Mouse (Mus musculus) embryo, embryonic 11 days (tissue): ENCODE data around the gene Hoxc8.

Experiments used
- DNase-seq: peaks from one replicate; pipeline ENCODE4 v3.0.0-alpha.2; 2015

Hoxc8 gene

GRCm38 (mm10) chr15:102965003-102965891 lies 25.2 kb upstream of the Hoxc8 start:
- DNase-seq, result no peak

- DNase-seq, result peak; percentile 95
These were observed 24.3 kb upstream of the Hoxc8 start for GRCm38 (mm10) chr15:102965892-102966775.

DNA sequence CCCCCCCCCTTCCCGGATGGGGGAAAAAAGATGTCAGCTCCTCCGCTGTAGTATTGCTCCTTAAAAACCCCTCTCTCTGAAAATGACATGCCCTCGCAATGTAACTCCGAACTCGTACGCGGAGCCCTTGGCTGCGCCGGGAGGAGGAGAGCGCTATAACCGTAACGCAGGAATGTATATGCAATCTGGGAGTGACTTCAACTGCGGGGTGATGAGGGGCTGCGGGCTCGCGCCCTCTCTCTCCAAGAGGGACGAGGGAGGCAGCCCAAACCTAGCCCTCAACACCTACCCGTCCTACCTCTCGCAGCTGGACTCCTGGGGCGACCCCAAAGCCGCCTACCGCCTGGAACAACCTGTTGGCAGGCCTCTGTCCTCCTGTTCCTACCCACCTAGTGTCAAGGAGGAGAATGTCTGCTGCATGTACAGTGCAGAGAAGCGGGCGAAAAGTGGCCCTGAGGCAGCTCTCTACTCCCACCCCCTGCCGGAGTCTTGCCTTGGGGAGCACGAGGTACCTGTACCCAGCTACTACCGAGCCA lies 23.6 kb upstream of the Hoxc8 start, which contains the start of gene Hoxc10:
Hoxc10 (plus strand) TSS at position 21 of the 536 bp plus-strand sequence.
- DNase-seq, result no peak

GRCm38 (mm10) chr15:102967312-102967510 lies 23.2 kb upstream of the Hoxc8 start, which contains the start of gene Hoxc5:
Gene Hoxc5, plus strand, starts transcription at chr15:102967443.
- no peak for DNase-seq

- no peak for DNase-seq
These were observed 22.7 kb upstream of the Hoxc8 start for GRCm38 (mm10) chr15:102967511-102968397.

- no peak for DNase-seq
These were observed 21.1 kb upstream of the Hoxc8 start for GRCm38 (mm10) chr15:102969296-102969695.

DNA sequence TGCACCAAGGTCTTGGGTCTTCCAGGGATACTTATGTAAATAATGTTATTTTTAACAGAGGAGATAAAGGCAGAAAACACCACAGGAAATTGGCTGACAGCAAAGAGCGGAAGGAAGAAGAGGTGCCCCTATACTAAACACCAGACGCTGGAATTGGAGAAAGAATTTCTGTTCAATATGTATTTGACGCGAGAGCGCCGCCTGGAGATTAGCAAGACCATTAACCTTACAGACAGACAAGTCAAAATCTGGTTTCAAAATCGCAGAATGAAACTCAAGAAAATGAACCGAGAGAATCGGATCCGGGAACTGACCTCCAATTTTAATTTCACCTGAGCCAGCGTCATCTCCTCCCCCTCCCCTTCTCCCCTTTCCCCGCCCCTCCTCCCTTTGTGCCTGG lies 19.7 kb upstream of the Hoxc8 start:
- DNase-seq, result no peak

GRCm38 (mm10) chr15:102972254-102972653 lies 18.2 kb upstream of the Hoxc8 start:
- no peak for DNase-seq

- no peak for DNase-seq
These were observed 17.7 kb upstream of the Hoxc8 start for GRCm38 (mm10) chr15:102972753-102973152.

GRCm38 (mm10) chr15:102975034-102975433 lies 15.4 kb upstream of the Hoxc8 start:
- no peak for DNase-seq

GRCm38 (mm10) chr15:102975688-102976111 lies 14.7 kb upstream of the Hoxc8 start:
- no peak for DNase-seq

- DNase-seq, result no peak
These were observed 14.2 kb upstream of the Hoxc8 start, which contains the start of gene Hoxc9 for GRCm38 (mm10) chr15:102976171-102976570. Gene Hoxc9, plus strand, starts transcription at chr15:102976439.

DNA sequence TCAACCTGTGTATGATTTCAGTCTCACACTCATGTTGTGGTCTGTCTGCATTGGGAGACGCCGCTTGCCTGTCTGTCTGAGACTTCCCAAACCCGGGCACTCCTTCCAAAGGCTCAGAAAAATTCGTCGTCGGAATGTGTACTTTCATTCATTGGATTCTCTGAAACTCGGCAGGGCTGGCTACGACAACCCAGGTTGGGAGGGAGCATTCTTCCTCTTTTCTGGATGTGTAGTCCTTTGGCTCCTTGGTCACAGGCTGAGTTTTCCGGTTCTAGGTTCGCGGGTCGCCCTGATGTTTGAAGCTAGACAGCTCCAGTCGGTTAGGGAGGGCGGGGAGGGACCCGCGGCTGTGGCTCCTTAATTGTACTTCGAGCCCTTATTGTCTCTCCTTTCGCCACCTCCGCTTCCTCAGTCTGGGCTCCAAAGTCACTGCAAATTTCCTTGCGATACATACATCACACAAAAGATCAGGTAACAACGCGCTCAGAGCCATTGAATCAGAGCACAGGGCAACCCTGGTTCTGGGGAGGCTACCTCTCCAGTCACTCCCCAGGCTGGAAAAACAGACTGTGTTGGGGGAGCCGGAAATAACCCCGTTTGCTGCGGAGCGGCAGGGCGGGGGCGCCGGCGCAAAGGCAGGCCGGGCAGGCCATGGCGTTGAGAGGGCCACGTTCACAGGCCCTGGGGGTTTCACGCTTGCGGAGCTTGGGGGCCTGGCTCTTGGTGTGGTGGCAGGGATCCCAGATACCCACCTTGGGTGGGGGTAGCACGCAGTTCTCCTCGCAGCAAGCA lies 13.6 kb upstream of the Hoxc8 start:
- no peak for DNase-seq

DNA sequence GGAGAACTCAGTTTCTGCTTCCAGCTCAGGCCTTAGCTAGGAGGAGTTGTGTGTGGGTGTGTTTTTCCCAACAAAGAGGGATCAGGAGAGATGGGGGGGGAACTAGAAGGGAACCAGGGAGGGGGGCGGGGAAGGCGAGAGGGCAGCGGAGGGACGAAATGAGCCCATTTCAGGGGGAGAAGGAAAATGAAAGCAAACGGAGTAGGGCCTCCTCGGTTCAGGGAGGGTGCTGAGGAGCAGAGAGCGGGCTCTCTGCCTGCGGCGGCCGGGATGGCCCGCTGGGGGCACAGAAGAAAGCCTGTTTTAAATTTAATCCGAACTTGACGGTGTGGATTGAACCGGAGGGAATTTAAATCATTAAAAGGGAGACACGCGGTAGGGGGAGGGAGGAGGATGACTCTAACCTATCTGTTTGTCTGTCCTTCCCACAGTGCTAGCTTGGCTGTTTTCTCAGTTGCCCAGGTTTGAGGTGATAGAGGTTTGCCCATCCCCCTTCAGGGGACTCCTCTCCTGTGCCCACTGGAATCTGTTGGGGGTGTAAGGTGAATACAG lies 12.9 kb upstream of the Hoxc8 start:
- DNase-seq, result no peak

- DNase-seq, result no peak
These were observed 11.5 kb upstream of the Hoxc8 start for GRCm38 (mm10) chr15:102978615-102979515.

DNA sequence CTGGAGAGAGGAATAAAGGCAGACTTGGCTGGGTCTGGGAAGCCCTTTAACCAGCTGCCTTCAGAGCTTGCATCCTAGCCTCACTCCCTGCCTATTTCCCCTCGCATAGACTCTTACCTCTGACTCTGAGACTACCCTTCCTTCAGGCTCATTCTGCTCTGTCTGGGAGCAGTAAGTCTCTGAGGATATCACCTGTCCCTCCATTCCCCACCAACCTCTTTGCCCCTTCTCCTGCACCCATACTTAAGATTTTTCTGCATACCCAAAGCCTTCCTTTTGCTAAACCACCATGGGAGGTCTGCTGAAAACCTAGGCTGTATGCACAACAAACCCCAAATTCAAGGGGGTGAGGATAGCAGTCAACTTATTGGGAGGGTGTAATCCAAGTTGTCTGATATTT lies 10.5 kb upstream of the Hoxc8 start:
- DNase-seq, result no peak

DNA sequence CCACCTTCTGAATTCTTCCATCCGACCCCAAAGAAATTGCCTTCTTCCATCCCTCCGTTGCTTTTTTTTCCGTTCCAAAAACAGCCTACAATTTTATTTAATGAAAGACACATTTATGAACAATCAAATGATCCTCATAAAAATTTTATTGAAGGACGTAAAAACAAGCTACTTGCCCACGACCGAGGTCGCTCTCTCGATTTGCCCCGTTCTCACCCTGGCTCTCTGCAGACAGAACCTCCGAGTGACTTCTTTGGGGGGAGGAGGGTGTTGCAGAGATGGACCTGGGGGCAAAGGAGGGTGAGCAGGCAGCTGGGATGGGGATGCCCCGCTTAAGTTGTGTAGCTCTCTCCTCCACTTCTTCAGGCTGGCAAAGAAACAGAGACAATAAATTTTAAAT lies 10.1 kb upstream of the Hoxc8 start:
- DNase-seq, result no peak

DNA sequence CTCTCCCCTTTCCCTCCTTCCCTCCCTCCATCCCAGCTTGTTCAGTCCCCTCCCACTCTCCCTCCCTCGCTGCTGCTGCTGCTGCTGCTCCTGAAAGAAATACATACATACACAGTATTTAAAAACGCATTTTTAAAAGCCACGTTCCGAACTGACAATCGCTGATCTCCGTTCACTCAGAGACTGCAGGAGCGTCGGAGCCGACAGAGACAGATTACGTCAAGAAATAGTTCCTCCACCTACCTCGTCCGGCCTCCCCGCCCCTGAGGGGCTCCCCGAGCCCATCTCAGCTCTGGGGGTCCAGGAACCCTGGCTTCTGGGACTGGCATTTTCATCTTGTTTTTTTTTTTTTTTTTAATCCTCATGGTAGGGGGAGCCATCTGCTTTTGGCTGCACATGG lies 9.5 kb upstream of the Hoxc8 start:
- no peak for DNase-seq

GRCm38 (mm10) chr15:102981379-102982288 lies 8.8 kb upstream of the Hoxc8 start:
- peak; percentile 88 for DNase-seq
